Mouse (Mus musculus) heart, adult 2 months (tissue): Measurements from ENCODE around the gene Ppp2r5b.

Experiments used
- CTCF ChIP-seq: fragments of 200-600 bp; IDR thresholded peaks from 2 replicates; pipeline ENCODE4 v1.8.1; 2022; ENCODE audit warnings: antibody characterized with exemption, mild to moderate bottlenecking, moderate library complexity
- EP300 ChIP-seq: fragments of 200-500 bp; IDR thresholded peaks from 2 replicates; pipeline ENCODE4 v1.6.1; 2011; ENCODE audit warnings: low read depth, low read length, control low read depth; ENCODE audit not compliant: insufficient read depth
- POLR2A ChIP-seq: fragments of 200-500 bp; IDR thresholded peaks from 2 replicates; pipeline ENCODE4 v1.6.1; 2011; ENCODE audit warnings: mild to moderate bottlenecking, low read depth, low read length, control low read depth; ENCODE audit not compliant: insufficient read depth

DNA sequence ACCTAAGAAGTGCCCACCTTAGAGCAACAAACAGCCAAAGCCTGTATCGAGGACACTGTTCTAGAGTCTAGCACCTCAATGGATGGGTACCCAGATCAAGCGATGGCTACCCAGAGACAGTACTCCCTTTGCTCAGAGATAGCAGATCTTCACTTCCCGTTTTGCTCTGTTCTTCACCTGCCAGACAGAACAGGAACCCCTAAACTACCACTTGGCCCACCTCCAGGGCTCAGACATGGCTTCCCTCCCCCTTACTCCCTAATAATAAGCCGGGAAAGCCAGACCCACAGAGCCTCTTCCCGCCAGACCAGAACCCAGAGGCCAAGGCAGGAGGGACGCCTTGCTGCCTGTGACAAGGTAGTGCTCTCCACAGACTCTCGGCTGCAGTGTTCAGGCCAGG lies 1.2 kb upstream of the Ppp2r5b start:
- no peak for TF ChIP-seq CTCF
- no peak for TF ChIP-seq POLR2A
- TF ChIP-seq EP300, result no peak
